Mouse (Mus musculus) heart, adult 2 months (tissue): ENCODE results near the gene Uxs1. TPM values are rescaled to one million over a fixed set of nuclear protein-coding genes. Genes with fewer than 3 reads are reported as not detected.

ENCODE experiments used
- DNase-seq, 2 experiments: peaks; one replicate each; pipeline ENCODE4 v3.0.0; 2021
- H3K27ac ChIP-seq: fragments of 200-600 bp; 2 replicates; pipeline ENCODE4 v1.8.1; 2022
- H3K27me3 ChIP-seq: fragments of 200-500 bp; 2 replicates; pipeline ENCODE4 v1.6.1; 2012; ENCODE audit warnings: mild to moderate bottlenecking, low read length, inconsistent platforms, mixed read lengths; ENCODE audit not compliant: control insufficient read depth, insufficient read depth
- H3K36me3 ChIP-seq: fragments of 200-500 bp; 2 replicates; pipeline ENCODE4 v1.6.1; 2012; ENCODE audit warnings: low read length, inconsistent platforms; ENCODE audit not compliant: control insufficient read depth, insufficient read depth
- H3K4me1 ChIP-seq: fragments of 200-500 bp; 2 replicates; pipeline ENCODE4 v1.6.1; 2011; ENCODE audit warnings: low read length; ENCODE audit not compliant: control insufficient read depth, insufficient read depth
- H3K4me3 ChIP-seq: fragments of 200-600 bp; 2 replicates; pipeline ENCODE4 v1.8.1; 2022
- H3K79me2 ChIP-seq: fragments of 200-500 bp; replicated peaks from 2 replicates; pipeline ENCODE4 v1.6.1; 2012; ENCODE audit warnings: mild to moderate bottlenecking, inconsistent platforms, low read length, moderate library complexity, mixed read lengths; ENCODE audit not compliant: control insufficient read depth, insufficient read depth
- H3K9ac ChIP-seq: fragments of 200-500 bp; 2 replicates; pipeline ENCODE4 v1.6.1; 2012; ENCODE audit warnings: low read depth, mild to moderate bottlenecking, control low read depth, inconsistent platforms, low read length, mixed read lengths
- CTCF ChIP-seq: fragments of 200-600 bp; IDR thresholded peaks from 2 replicates; pipeline ENCODE4 v1.8.1; 2022; ENCODE audit warnings: antibody characterized with exemption, mild to moderate bottlenecking, moderate library complexity
- EP300 ChIP-seq: fragments of 200-500 bp; IDR thresholded peaks from 2 replicates; pipeline ENCODE4 v1.6.1; 2011; ENCODE audit warnings: low read depth, low read length, control low read depth; ENCODE audit not compliant: insufficient read depth
- POLR2A ChIP-seq: fragments of 200-500 bp; IDR thresholded peaks from 2 replicates; pipeline ENCODE4 v1.6.1; 2011; ENCODE audit warnings: mild to moderate bottlenecking, low read depth, low read length, control low read depth; ENCODE audit not compliant: insufficient read depth
- WGBS: fragments of 180-500 bp; shearing (Covaris S2); methylation state at CpG from one replicate; pipeline ENCODE4 v1.1.7; 2018; 5-methylcytosine and 5-hydroxymethylcytosine counted together
- intact Hi-C: fragments of 180-260 bp; cut with DNase I; formaldehyde crosslinking; loops from one replicate; pipeline ENCODE4 v1.15.1; 2025
- polyA plus RNA-seq: library from polyadenylated mRNA; depleted of rRNA; stranded (reverse); fragments of >200 nt; gene quantifications from 2 replicates; pipeline ENCODE4 v1.2.3, GENCODE M21; 2012
- total RNA-seq, 2 experiments: library from RNA; stranded (reverse); gene quantifications; 2 replicates each; pipeline ENCODE4 v1.2.3; 2021

Uxs1 gene
- total and polyA plus RNA-seq, 3 experiments = 5.5 to 10.9 (median 10.0) TPM

GRCm38 (mm10) chr1:43827002-43827762 lies 418 bp downstream of the Uxs1 start:
- Histone ChIP-seq H3K79me2 (no peaks in the 10 kb centered on the region), H3K9ac (peak overlapping the region; percentile 78), H3K36me3 (no peaks in the 10 kb centered on the region), H3K27me3 (no peaks in the 10 kb centered on the region), H3K4me3 (peak overlapping the region; percentile 98), H3K4me1 (peaks cover 1% of the 10 kb centered on the region; the same call in 1 of the 2 replicates), H3K27ac (peak overlapping the region; percentile 72)
- TF ChIP-seq POLR2A (no peak), CTCF (no peak), EP300 (no peak)
- intact Hi-C loops = loop anchor here (2.0 to 10.0 kb wide), 3 partner anchors 106 to 972 kb away; partner anchors contain the start of genes Mrps9, Nck2 and Tpp2
- DNase-seq = peak in 1 of 2 experiments; percentile 28
- WGBS = under 1% methylated on average over 68 of the region's 68 CpGs

GRCm38 (mm10) chr1:43826628-43827001 lies 985 bp downstream of the Uxs1 start:
- peak overlapping the region; percentile 72 for H3K27ac ChIP-seq

GRCm38 (mm10) chr1:43823406-43823805 lies 4.2 kb downstream of the Uxs1 start:
- no peaks in the 10 kb centered on the region; the same call in 1 of the 2 replicates for H3K79me2 ChIP-seq
- intact Hi-C loops = loop anchor here (5.0 to 10.0 kb wide), 3 partner anchors 61 to 969 kb away; partner anchors contain the start of genes Mrps9 and Nck2
- 89% methylated on average over 1 of the region's 1 CpGs for WGBS

More at GRCm38 (mm10) chr1:43826628-43827001, 985 bp downstream of the Uxs1 start:
- no peaks in the 10 kb centered on the region for H3K36me3 ChIP-seq
- peak overlapping the region; percentile 78 for H3K9ac ChIP-seq
- intact Hi-C loops = loop anchor here (2.0 to 10.0 kb wide), 3 partner anchors 106 to 972 kb away; partner anchors contain the start of genes Mrps9, Nck2 and Tpp2
- 3% methylated on average over 3 of the region's 3 CpGs for WGBS
- no peak for TF ChIP-seq POLR2A
- no peak for TF ChIP-seq EP300
- TF ChIP-seq CTCF = no peak
- peaks cover 1% of the 10 kb centered on the region; the same call in 1 of the 2 replicates for H3K4me1 ChIP-seq
- DNase-seq = no peak
- peak overlapping the region; percentile 98 for H3K4me3 ChIP-seq
- H3K79me2 ChIP-seq = no peaks in the 10 kb centered on the region
- H3K27me3 ChIP-seq = no peaks in the 10 kb centered on the region

GRCm38 (mm10) chr1:43822586-43822985 lies 5.0 kb downstream of the Uxs1 start:
- no peak for TF ChIP-seq CTCF
- no peak for TF ChIP-seq EP300
- TF ChIP-seq POLR2A = no peak
- H3K36me3 ChIP-seq = no peaks in the 10 kb centered on the region
- 63% methylated on average over 5 of the region's 5 CpGs for WGBS
- no peak overlapping the region for H3K9ac ChIP-seq
- no peaks in the 10 kb centered on the region; the same call in 1 of the 2 replicates for H3K79me2 ChIP-seq
- DNase-seq = no peak
- no peak overlapping the region for H3K4me3 ChIP-seq
- H3K27ac ChIP-seq = no peak overlapping the region
- H3K27me3 ChIP-seq = no peaks in the 10 kb centered on the region
- intact Hi-C loops = loop anchor here (5.0 to 10.0 kb wide), 3 partner anchors 60 to 968 kb away; partner anchors contain the start of genes Mrps9 and Nck2
- H3K4me1 ChIP-seq = peaks cover 1% of the 10 kb centered on the region; the same call in 1 of the 2 replicates

More at GRCm38 (mm10) chr1:43823406-43823805, 4.2 kb downstream of the Uxs1 start:
- Histone ChIP-seq H3K9ac (no peak overlapping the region), H3K27me3 (no peaks in the 10 kb centered on the region), H3K4me3 (no peak overlapping the region), H3K27ac (no peak overlapping the region), H3K36me3 (no peaks in the 10 kb centered on the region), H3K4me1 (peaks cover 1% of the 10 kb centered on the region; the same call in 1 of the 2 replicates)
- TF ChIP-seq POLR2A = no peak
- TF ChIP-seq CTCF = no peak
- no peak for TF ChIP-seq EP300
- DNase-seq = no peak

- Histone ChIP-seq H3K27ac (no peak overlapping the region), H3K36me3 (no peaks in the 10 kb centered on the region), H3K27me3 (no peaks in the 10 kb centered on the region), H3K9ac (no peak overlapping the region), H3K4me1 (peaks cover 1% of the 10 kb centered on the region; the same call in 1 of the 2 replicates), H3K79me2 (no peaks in the 10 kb centered on the region; the same call in 1 of the 2 replicates), H3K4me3 (no peak overlapping the region)
- TF ChIP-seq POLR2A (no peak), EP300 (no peak), CTCF (no peak)
- intact Hi-C loops = loop anchor here (5.0 to 10.0 kb wide), 3 partner anchors 60 to 967 kb away; partner anchors contain the start of genes Mrps9 and Nck2
- no peak for DNase-seq
- 69% methylated on average over 1 of the region's 1 CpGs for WGBS
Measured at GRCm38 (mm10) chr1:43821804-43822203, 5.8 kb downstream of the Uxs1 start.

GRCm38 (mm10) chr1:43820571-43820970 lies 7.0 kb downstream of the Uxs1 start:
- 83% methylated on average over 1 of the region's 1 CpGs for WGBS
- no peaks in the 10 kb centered on the region; the same call in 1 of the 2 replicates for H3K79me2 ChIP-seq
- H3K27me3 ChIP-seq = no peaks in the 10 kb centered on the region
- no peak overlapping the region for H3K4me3 ChIP-seq
- no peaks in the 10 kb centered on the region for H3K36me3 ChIP-seq
- no peaks in the 10 kb centered on the region for H3K4me1 ChIP-seq
- no peak for DNase-seq
- intact Hi-C loops = loop anchor here (5.0 to 10.0 kb wide), 3 partner anchors 58 to 966 kb away; partner anchors contain the start of genes Mrps9 and Nck2
- no peak overlapping the region for H3K27ac ChIP-seq
- TF ChIP-seq CTCF (no peak), POLR2A (no peak), EP300 (no peak)
- H3K9ac ChIP-seq = no peak overlapping the region
